Mouse (Mus musculus) MEL (cell line): ENCODE results near the gene Map1b. TPM values are rescaled to one million over a fixed set of nuclear protein-coding genes. Genes with fewer than 3 reads are reported as not detected.

ENCODE experiments used
- DNase-seq: peaks from one replicate; pipeline ENCODE4 v3.0.0; 2011; ENCODE audit warnings: low read depth, low spot score
- H3K27ac ChIP-seq: 2 replicates; pipeline ENCODE4 v1.5.1; 2012; ENCODE audit warnings: low read depth, mild to moderate bottlenecking, control low read depth, low read length, moderate library complexity; ENCODE audit not compliant: control insufficient read depth
- H3K27me3 ChIP-seq, 2 experiments: fragments of 150-350 bp in 1 of 2; sonication (generic) in 1 of 2; 2 replicates each; pipeline ENCODE4 v1.6.1; 2012; ENCODE audit warnings: low read length in 2 of 2, mild to moderate bottlenecking in 2 of 2, improper control_type of control experiment in 1 of 2, moderate library complexity in 1 of 2; ENCODE audit not compliant: insufficient read depth in 2 of 2, control insufficient read depth in 1 of 2
- H3K36me3 ChIP-seq, 2 experiments: 2 replicates each; pipeline ENCODE4 v1.6.1; 2012 to 2014; ENCODE audit warnings: low read length in 2 of 2, improper control_type of control experiment in 1 of 2, inconsistent platforms in 1 of 2, mild to moderate bottlenecking in 1 of 2; ENCODE audit not compliant: insufficient read depth in 2 of 2, control insufficient read depth in 1 of 2
- H3K4me1 ChIP-seq, 2 experiments: fragments of 150-350 bp in 1 of 2; sonication (generic) in 1 of 2; 2 replicates each; pipeline ENCODE4 v1.6.1; 2012; ENCODE audit warnings: low read length in 2 of 2, improper control_type of control experiment in 1 of 2, mild to moderate bottlenecking in 1 of 2; ENCODE audit not compliant: insufficient read depth in 2 of 2, control insufficient read depth in 1 of 2
- H3K4me3 ChIP-seq, 2 experiments: fragments of 150-350 bp in 1 of 2; sonication (generic) in 1 of 2; 2 replicates each; pipeline ENCODE4 v1.5.1; 2012; ENCODE audit warnings: low read depth in 2 of 2, low read length in 2 of 2, mild to moderate bottlenecking in 2 of 2, moderate library complexity in 2 of 2, control low read depth in 1 of 2, improper control_type of control experiment in 1 of 2; ENCODE audit not compliant: control insufficient read depth in 1 of 2, insufficient read depth in 1 of 2
- H3K79me2 ChIP-seq: 2 replicates; pipeline ENCODE4 v1.6.1; 2012; ENCODE audit warnings: mild to moderate bottlenecking, low read length, moderate library complexity; ENCODE audit not compliant: control insufficient read depth, poor library complexity, insufficient read depth
- H3K9ac ChIP-seq: 2 replicates; pipeline ENCODE4 v1.6.1; 2012; ENCODE audit warnings: low read depth, mild to moderate bottlenecking, control low read depth, low read length, moderate library complexity; ENCODE audit not compliant: control insufficient read depth, poor library complexity, severe bottlenecking
- H3K9me3 ChIP-seq: fragments of 150-350 bp; sonication (generic); replicated peaks from 2 replicates; pipeline ENCODE4 v1.6.1; 2012; ENCODE audit warnings: mild to moderate bottlenecking, low read length, improper control_type of control experiment, moderate library complexity; ENCODE audit not compliant: insufficient read depth
- BHLHE40 ChIP-seq: IDR thresholded peaks from 2 replicates; pipeline ENCODE4 v1.6.1; 2012; ENCODE audit warnings: low read depth, mild to moderate bottlenecking, inconsistent platforms, low read length, improper control_type of control experiment, borderline replicate concordance
- CHD1 ChIP-seq: IDR thresholded peaks from 2 replicates; pipeline ENCODE4 v1.6.1; 2012; ENCODE audit warnings: low read depth, mild to moderate bottlenecking, inconsistent platforms, low read length, improper control_type of control experiment
- CTCF ChIP-seq, 3 experiments: IDR thresholded peaks in 2 of 3; conservative IDR thresholded peaks in 1 of 3; 2 replicates each; pipeline ENCODE4 v1.5.1; 2011 to 2012; ENCODE audit warnings: low read length in 3 of 3, low read depth in 2 of 3, mild to moderate bottlenecking in 2 of 3, improper control_type of control experiment in 1 of 3, inconsistent platforms in 1 of 3, mixed read lengths in 1 of 3, moderate library complexity in 1 of 3; ENCODE audit not compliant: control insufficient read depth in 1 of 3, insufficient read depth in 1 of 3, poor library complexity in 1 of 3, severe bottlenecking in 1 of 3
- ELF1 ChIP-seq: IDR thresholded peaks from 2 replicates; pipeline ENCODE4 v1.6.1; 2014; ENCODE audit warnings: low read depth, mild to moderate bottlenecking, inconsistent platforms, low read length, improper control_type of control experiment, moderate library complexity
- EP300 ChIP-seq, 2 experiments: IDR thresholded peaks; 2 replicates each; pipeline ENCODE4 v1.6.1; 2011; ENCODE audit warnings: improper control_type of control experiment in 2 of 2, low read length in 2 of 2, low read depth in 1 of 2, mild to moderate bottlenecking in 1 of 2
- ETS1 ChIP-seq: IDR thresholded peaks from 2 replicates; pipeline ENCODE4 v1.6.1; 2012; ENCODE audit warnings: low read depth, mild to moderate bottlenecking, inconsistent platforms, low read length, improper control_type of control experiment, moderate library complexity
- JUND ChIP-seq: IDR thresholded peaks from 2 replicates; pipeline ENCODE4 v1.6.1; 2011; ENCODE audit warnings: low read depth, mild to moderate bottlenecking, improper control_type of control experiment, low read length
- KAT2A ChIP-seq: conservative IDR thresholded peaks from 2 replicates; pipeline ENCODE4 v1.6.1; 2012; ENCODE audit warnings: low read depth, low read length, improper control_type of control experiment, inconsistent platforms
- MAFK ChIP-seq: IDR thresholded peaks from 2 replicates; pipeline ENCODE4 v1.6.1; 2011; ENCODE audit warnings: low read depth, mild to moderate bottlenecking, low read length, improper control_type of control experiment, borderline replicate concordance
- MAZ ChIP-seq: IDR thresholded peaks from 2 replicates; pipeline ENCODE4 v1.6.1; 2012; ENCODE audit warnings: low read depth, mild to moderate bottlenecking, inconsistent platforms, low read length, improper control_type of control experiment
- MYB ChIP-seq: IDR thresholded peaks from 2 replicates; pipeline ENCODE4 v1.6.1; 2011; ENCODE audit warnings: mild to moderate bottlenecking, low read depth, low read length, improper control_type of control experiment
- MYC ChIP-seq: IDR thresholded peaks from 2 replicates; pipeline ENCODE4 v1.6.1; 2011; ENCODE audit warnings: low read depth, mild to moderate bottlenecking, low read length, improper control_type of control experiment, moderate library complexity
- POLR2A ChIP-seq, 2 experiments: IDR thresholded peaks; 2 replicates each; pipeline ENCODE4 v1.6.1; 2011 to 2012; ENCODE audit warnings: low read length in 2 of 2, mild to moderate bottlenecking in 2 of 2, control low read depth in 1 of 2, improper control_type of control experiment in 1 of 2, low read depth in 1 of 2, moderate library complexity in 1 of 2; ENCODE audit not compliant: control insufficient read depth in 1 of 2, insufficient read depth in 1 of 2, poor library complexity in 1 of 2
- POLR2AphosphoS2 ChIP-seq: IDR thresholded peaks from 2 replicates; pipeline ENCODE4 v1.6.1; 2011; ENCODE audit warnings: low read length, improper control_type of control experiment
- SIN3A ChIP-seq: IDR thresholded peaks from 2 replicates; pipeline ENCODE4 v1.6.1; 2012; ENCODE audit warnings: low read length, improper control_type of control experiment, inconsistent platforms
- TAL1 ChIP-seq: IDR thresholded peaks from 2 replicates; pipeline ENCODE4 v1.6.1; 2012; ENCODE audit warnings: mild to moderate bottlenecking, inconsistent platforms, low read length, moderate library complexity, mixed read lengths
- TBP ChIP-seq: IDR thresholded peaks from 2 replicates; pipeline ENCODE4 v1.8.0; 2011; ENCODE audit warnings: low read depth, low read length, improper control_type of control experiment
- TCF12 ChIP-seq: IDR thresholded peaks from 2 replicates; pipeline ENCODE4 v1.6.1; 2014; ENCODE audit warnings: low read depth, mild to moderate bottlenecking, inconsistent platforms, low read length, improper control_type of control experiment, moderate library complexity
- UBTF ChIP-seq: IDR thresholded peaks from 2 replicates; pipeline ENCODE4 v1.6.1; 2012; ENCODE audit warnings: low read depth, mild to moderate bottlenecking, inconsistent platforms, low read length, improper control_type of control experiment, moderate library complexity, borderline replicate concordance; ENCODE audit not compliant: insufficient read depth
- USF2 ChIP-seq, 2 experiments: IDR thresholded peaks; 2 replicates each; pipeline ENCODE4 v1.6.1; 2011 to 2012; ENCODE audit warnings: improper control_type of control experiment in 2 of 2, low read length in 2 of 2, borderline replicate concordance in 1 of 2, inconsistent platforms in 1 of 2, low read depth in 1 of 2, mild to moderate bottlenecking in 1 of 2; ENCODE audit not compliant: insufficient read depth in 1 of 2
- ZKSCAN1 ChIP-seq: IDR thresholded peaks from 2 replicates; pipeline ENCODE4 v1.6.1; 2012; ENCODE audit warnings: low read depth, mild to moderate bottlenecking, inconsistent platforms, low read length, improper control_type of control experiment, moderate library complexity
- ZMIZ1 ChIP-seq: IDR thresholded peaks from 2 replicates; pipeline ENCODE4 v1.6.1; 2012; ENCODE audit warnings: low read depth, mild to moderate bottlenecking, inconsistent platforms, low read length, improper control_type of control experiment, moderate library complexity
- polyA plus RNA-seq, 2 experiments: library from polyadenylated mRNA; stranded (reverse) in 1 of 2; unstranded in 1 of 2; fragments of >175 nt in 1 of 2; fragments of >200 nt in 1 of 2; gene quantifications; 2 replicates each; pipeline versions ENCODE4 v1.2.1 to v1.2.4; 2012; ENCODE audit warnings: low replicate concordance in 2 of 2, low read depth in 1 of 2; ENCODE audit not compliant: insufficient read length in 2 of 2, insufficient read depth in 1 of 2, missing spikeins in 1 of 2
- total RNA-seq: library from RNA; depleted of rRNA; stranded (reverse); fragments of 300-350 nt; gene quantifications from 2 replicates; pipeline ENCODE4 v1.2.3, GENCODE M21; 2012

Gene Map1b
- total and polyA plus RNA-seq, 3 experiments: not detected

GRCm38 (mm10) chr13:99517836-99518235 lies 1.5 kb upstream of the Map1b start:
- no peak for TF ChIP-seq MYC
- no peak for TF ChIP-seq ZMIZ1
- TF ChIP-seq MAZ: no peak
- no peak for TF ChIP-seq CTCF (IDR thresholded peaks at IDR 0.05 in 2 of 3, conservative IDR thresholded peaks at IDR 0.05 in 1 of 3; ENCODE audit: control insufficient read depth in 1 of 3, insufficient read depth in 1 of 3, low read depth in 2 of 3, low read length in 3 of 3, poor library complexity in 1 of 3, severe bottlenecking in 1 of 3)
- TF ChIP-seq TBP: no peak
- no peak for TF ChIP-seq MAFK
- no peak for TF ChIP-seq ETS1
- no peak for TF ChIP-seq JUND
- TF ChIP-seq POLR2A (IDR thresholded peaks at IDR 0.05; ENCODE audit: control insufficient read depth in 1 of 2, insufficient read depth in 1 of 2, low read depth in 1 of 2, low read length in 2 of 2, poor library complexity in 1 of 2): no peak
- no peak for TF ChIP-seq SIN3A
- Histone ChIP-seq H3K27me3 (no peaks in the 10 kb centered on the region), H3K36me3 (no peaks in the 10 kb centered on the region), H3K79me2 (no peaks in the 10 kb centered on the region), H3K27ac (no peak overlapping the region), H3K9me3 (no peaks in the 10 kb centered on the region), H3K4me1 (no peaks in the 10 kb centered on the region), H3K4me3 (no peak overlapping the region), H3K9ac (no peak overlapping the region)
- DNase-seq: no peak

DNA sequence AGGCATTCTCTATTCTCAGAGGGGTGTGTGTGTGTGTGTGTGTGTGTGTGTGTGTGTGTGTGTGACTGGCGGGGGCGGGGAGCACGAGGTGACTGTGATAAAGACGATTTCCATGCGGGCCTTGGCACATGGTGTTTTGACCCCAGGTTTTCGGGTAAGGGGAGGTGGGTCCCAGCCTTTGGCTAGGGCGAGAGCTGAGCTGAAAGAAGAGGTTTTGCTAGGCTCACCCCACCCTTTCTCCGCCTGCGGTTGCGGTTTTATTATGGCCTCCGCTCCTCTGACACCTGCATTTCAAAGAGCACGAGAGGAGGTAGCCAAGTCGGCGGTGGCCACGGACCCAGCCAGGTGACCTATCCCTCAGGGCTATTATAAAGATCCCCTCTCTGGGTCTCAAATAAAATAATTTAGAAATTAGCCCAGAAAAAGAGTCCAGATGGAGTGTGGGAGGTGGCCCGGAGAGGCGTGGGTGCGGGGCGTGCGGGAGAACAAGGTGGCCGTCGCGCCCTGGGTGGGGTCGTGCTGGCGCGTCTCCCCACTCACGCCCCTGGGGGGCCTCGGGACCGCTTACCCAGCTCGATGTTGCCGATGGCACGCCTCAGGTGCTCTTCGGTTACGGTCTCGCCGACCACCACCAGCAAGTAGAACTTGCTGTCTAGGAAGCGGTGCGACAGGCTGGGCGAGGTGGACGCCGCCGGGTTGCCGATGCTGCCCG lies 448 bp downstream of the Map1b start:
- no peaks in the 10 kb centered on the region for H3K27me3 ChIP-seq
- TF ChIP-seq MAFK (no peak), MAZ (no peak), KAT2A (no peak), USF2 (IDR thresholded peaks at IDR 0.05; ENCODE audit: borderline replicate concordance in 1 of 2, insufficient read depth in 1 of 2, low read depth in 1 of 2, low read length in 2 of 2) (no peak), MYC (no peak), CHD1 (no peak), MYB (no peak), POLR2AphosphoS2 (no peak), EP300 (IDR thresholded peaks at IDR 0.05; ENCODE audit: low read depth in 1 of 2, low read length in 2 of 2) (no peak), UBTF (no peak), ZMIZ1 (no peak), ELF1 (no peak), BHLHE40 (no peak), TAL1 (no peak), TCF12 (no peak), ZKSCAN1 (no peak), CTCF (IDR thresholded peaks at IDR 0.05 in 2 of 3, conservative IDR thresholded peaks at IDR 0.05 in 1 of 3; ENCODE audit: control insufficient read depth in 1 of 3, insufficient read depth in 1 of 3, low read depth in 2 of 3, low read length in 3 of 3, poor library complexity in 1 of 3, severe bottlenecking in 1 of 3) (no peak)
- no peaks in the 10 kb centered on the region for H3K79me2 ChIP-seq
- H3K9ac ChIP-seq: no peak overlapping the region
- H3K36me3 ChIP-seq: no peaks in the 10 kb centered on the region
- H3K27ac ChIP-seq: no peak overlapping the region
- H3K9me3 ChIP-seq: no peaks in the 10 kb centered on the region
- no peak overlapping the region for H3K4me3 ChIP-seq
- H3K4me1 ChIP-seq: no peaks in the 10 kb centered on the region
- no peak for DNase-seq
